Mouse (Mus musculus): ENCODE results near the gene Frs3. TPM values are rescaled to one million over a fixed set of nuclear protein-coding genes. Genes with fewer than 3 reads are reported as not detected.

The Frs3 gene
- total RNA-seq, 1 experiment from 2014 or later: 8.0 TPM

GRCm38 (mm10) chr17:47735553-47736100 is 46.8 kb downstream of the Frs3 start:
- no peak for DNase-seq

- peak; percentile 99 for DNase-seq
Measured at GRCm38 (mm10) chr17:47736856-47737255, 48.0 kb downstream of the Frs3 start, which contains the start of gene Tfeb. Gene Tfeb, plus strand, starts transcription at chr17:47737030.

GRCm38 (mm10) chr17:47737271-47738065 is 48.6 kb downstream of the Frs3 start:
- peak; percentile 89 for DNase-seq

- DNase-seq: peak; percentile 52
Measured at GRCm38 (mm10) chr17:47738066-47738878, 49.4 kb downstream of the Frs3 start.

- no peak for DNase-seq
Measured at GRCm38 (mm10) chr17:47738879-47739798, 50.3 kb downstream of the Frs3 start.

GRCm38 (mm10) chr17:47740186-47740585 is 51.4 kb downstream of the Frs3 start:
- no peak for DNase-seq

GRCm38 (mm10) chr17:47742991-47743734 is 54.3 kb downstream of the Frs3 start:
- DNase-seq: no peak

GRCm38 (mm10) chr17:47744086-47744485 is 55.3 kb downstream of the Frs3 start:
- DNase-seq: no peak

GRCm38 (mm10) chr17:47744746-47745368 is 56.0 kb downstream of the Frs3 start:
- DNase-seq: no peak

GRCm38 (mm10) chr17:47748791-47749553 is 60.1 kb downstream of the Frs3 start:
- no peak for DNase-seq

- DNase-seq: no peak
Measured at GRCm38 (mm10) chr17:47749626-47750025, 60.8 kb downstream of the Frs3 start.

- no peak for DNase-seq
Measured at GRCm38 (mm10) chr17:47750101-47750500, 61.3 kb downstream of the Frs3 start.

- DNase-seq: no peak
Measured at GRCm38 (mm10) chr17:47751811-47752210, 63.0 kb downstream of the Frs3 start.

- DNase-seq: no peak
Measured at GRCm38 (mm10) chr17:47753130-47753775, 64.4 kb downstream of the Frs3 start.

Other genes starting within 250 kb of the Frs3 start
- gene Taf8, start 186.7 kb upstream of the Frs3 start, total RNA-seq (2021): 21.1 and 25.7 TPM in 2 replicates
- gene Ccnd3, start 184.0 kb upstream of the Frs3 start, total RNA-seq (2021): 385 and 429 TPM in 2 replicates
- gene Bysl, start 77.5 kb upstream of the Frs3 start, total RNA-seq (2021): 15.5 and 22.0 TPM in 2 replicates
- 38.7 and 40.5 TPM in 2 replicates for gene Med20, start 77.4 kb upstream of the Frs3 start, total RNA-seq (2021)
- gene Gm20517, start 77.4 kb upstream of the Frs3 start, total RNA-seq (2021): 1.4 and 3.9 TPM in 2 replicates
- gene Usp49, start 58.3 kb upstream of the Frs3 start, total RNA-seq (2021): 8.8 and 9.3 TPM in 2 replicates
- 213 and 228 TPM in 2 replicates for gene Tomm6, start 644 bp upstream of the Frs3 start, total RNA-seq (2021)
- gene Gm21981, start 5.4 kb downstream of the Frs3 start, total RNA-seq (2021): 0.91 TPM in 1 of 2 replicates, not detected in the other
- gene Prickle4, start 5.7 kb downstream of the Frs3 start, total RNA-seq (2021): 1.7 and 4.3 TPM in 2 replicates
- not detected in 2 replicates for gene Pgc, start 37.8 kb downstream of the Frs3 start, total RNA-seq (2021)
- gene Tfeb, start 48.0 kb downstream of the Frs3 start, total RNA-seq (2021): 21.1 and 28.0 TPM in 2 replicates
- 2.4 TPM in 1 of 2 replicates, not detected in the other for gene Mdfi, start 145.7 kb downstream of the Frs3 start, total RNA-seq (2021)
- 25.1 and 33.4 TPM in 2 replicates for gene Foxp4, start 235.6 kb downstream of the Frs3 start, total RNA-seq (2021)

Data from adrenal gland, postnatal 25 days (tissue).